Mouse (Mus musculus): ENCODE measurements around the gene Mettl14.

Mettl14 gene

DNA sequence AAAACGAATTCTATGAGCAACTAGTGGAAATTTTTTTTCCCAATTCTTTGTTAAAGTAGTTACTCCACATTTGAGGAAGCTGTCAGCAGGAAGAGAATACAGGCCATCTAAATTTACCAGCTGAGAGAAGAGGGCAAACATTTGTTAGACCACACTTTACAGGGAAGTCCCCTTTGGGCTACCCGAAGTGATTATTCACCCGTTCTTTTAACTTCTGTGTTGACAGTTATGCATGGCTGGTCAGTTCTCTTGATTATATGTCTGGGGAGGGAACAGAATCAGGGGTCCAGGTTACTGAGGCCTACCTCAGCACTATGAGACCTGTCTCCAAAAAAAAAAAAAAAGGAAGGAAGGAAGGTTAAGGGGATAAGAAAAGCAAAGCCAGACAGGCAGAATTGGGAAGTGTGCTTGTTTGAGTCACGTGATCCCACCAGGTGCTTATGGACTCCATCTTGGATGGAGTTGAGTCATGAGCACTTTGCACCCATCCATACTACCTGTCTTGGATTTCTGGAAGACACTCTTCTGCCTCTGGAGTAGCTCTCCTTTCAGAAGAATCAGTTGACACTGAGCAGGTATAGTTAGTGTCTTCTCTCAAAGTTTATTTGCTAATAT is 29.4 kb downstream of the Mettl14 start:
- DNase-seq (ENCODE audit: low spot score): no peak

DNA sequence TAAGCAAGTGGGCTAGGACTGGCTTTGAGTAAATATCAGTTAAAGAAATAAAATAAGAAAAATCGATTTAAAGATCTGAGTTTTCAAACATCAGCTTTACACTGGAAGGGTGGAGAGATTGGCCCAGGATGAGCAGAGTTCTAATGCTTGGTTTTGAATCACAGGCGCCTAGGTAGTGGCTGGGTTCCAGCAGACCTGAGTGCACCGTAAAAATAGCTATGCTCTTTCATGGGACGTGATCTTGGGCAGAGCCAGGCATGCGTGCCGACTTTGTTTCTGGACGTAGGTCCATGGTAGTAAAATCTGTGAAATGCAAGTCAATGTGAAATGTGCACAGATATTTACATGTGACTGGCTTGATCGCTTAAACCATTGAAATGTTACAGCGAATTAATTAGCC is 31.5 kb downstream of the Mettl14 start:
- DNase-seq (ENCODE audit: low spot score): no peak

DNA sequence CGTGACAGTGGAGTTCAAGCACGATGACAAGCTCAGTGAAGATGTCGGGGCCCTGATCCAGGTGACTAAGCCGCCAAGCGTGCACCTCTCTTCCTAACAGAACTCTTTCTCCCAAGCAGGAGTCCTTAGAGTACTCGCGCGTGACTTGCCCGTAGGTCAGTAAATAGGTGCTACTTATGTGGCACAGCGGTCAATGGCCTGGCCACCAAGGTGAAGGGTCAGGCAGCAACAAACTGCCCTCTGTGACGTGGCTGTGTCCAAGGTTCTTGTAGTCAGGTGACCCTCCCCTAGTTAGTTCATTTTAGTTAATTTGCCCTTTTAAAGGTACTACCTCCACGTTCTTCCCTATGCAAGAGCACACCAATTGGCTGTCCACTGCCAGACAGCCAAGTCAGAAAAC is 32.2 kb downstream of the Mettl14 start:
- DNase-seq (ENCODE audit: low spot score): no peak

DNA sequence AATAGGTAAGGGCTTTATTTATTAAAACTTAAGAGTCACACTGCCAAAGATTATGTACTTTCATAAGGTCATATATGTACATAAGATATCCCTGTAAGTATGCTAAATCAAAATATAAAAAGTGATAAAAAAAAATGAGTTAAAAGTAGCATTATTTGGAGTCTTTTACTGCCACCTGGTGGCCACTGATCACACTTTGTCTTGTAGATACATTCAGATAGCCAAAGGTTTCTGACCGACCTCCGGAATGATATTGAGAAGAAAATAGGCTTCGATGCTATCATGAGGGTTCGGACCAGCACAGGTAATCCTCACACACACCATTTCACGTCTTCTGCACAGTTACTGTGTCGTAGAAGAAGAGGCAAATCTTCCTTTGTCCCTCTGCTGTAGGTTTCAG is 32.7 kb downstream of the Mettl14 start:
- peak; percentile 13 for DNase-seq (ENCODE audit: low spot score)

DNA sequence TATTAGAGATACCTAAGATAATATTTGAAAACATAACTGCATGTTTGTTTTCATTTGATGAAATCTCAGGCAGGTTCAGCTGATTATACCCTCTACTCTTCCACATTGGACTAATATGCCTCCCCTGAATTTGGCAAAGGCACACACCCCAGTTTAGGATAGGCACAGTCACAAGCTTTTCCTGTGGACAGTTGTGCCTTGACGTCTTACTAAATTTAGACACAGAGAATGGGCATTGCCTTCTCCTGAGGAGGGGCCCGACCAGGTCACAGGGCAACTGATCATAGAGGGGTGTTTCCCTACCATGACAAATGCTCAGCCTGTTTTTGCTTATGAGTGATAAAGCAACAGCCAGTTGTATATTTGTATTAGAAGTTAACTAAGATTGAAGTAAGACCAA is 34.4 kb downstream of the Mettl14 start:
- no peak for DNase-seq (ENCODE audit: low spot score)

DNA sequence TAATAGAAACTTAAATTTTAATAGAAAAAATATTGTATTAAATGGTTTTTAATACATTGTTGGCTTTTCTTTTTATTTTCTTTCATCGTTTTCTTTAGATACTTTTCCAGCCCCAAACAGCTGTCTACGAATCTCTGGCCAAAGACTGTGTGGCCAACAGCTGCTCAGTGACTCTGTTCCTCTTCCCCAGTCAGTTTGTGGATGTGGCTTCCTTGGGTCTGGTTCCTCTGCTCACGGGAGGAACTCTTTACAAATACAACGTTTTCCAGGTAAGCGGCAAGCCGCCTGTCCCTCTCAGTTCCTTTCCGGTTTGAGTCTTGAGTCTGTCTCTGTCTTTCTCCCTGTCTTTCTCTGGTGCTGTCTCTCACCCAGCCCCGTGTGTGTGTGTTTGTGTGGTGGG is 35.3 kb downstream of the Mettl14 start:
- no peak for DNase-seq (ENCODE audit: low spot score)

DNA sequence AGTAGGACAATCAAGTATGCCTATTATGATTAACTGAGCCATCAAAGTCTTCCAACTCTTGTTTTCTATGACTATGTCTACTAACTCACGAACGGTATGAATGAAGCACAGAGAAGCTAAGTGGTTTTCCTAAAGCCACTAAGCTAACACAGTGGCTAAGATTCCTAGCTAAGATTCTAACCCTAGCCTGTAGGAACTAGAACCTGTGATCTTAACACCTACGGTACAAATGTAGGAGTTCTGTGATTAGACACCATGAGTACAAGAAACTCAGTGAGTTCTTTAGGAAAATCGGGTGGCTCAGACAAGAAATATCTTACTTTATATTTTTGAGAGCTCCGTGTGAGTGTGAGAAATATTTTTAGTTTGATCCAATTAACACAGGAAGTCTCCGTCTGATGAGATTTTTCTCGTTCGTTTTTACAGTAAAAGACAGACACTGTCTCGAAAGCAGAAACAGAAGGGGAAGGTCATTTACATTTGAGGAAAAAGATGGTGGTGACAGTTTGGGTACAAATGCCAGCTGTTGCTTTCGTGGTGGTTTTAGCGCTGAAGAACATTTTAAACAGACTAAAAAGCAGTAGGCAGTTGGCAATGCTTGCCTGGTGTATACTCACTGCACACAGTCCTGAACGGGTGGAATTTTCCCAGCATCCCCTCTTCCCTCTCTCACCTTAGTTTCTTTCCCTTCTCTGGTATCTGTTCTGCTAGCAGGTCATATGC is 37.7 kb downstream of the Mettl14 start:
- DNase-seq (ENCODE audit: low spot score): no peak

DNA sequence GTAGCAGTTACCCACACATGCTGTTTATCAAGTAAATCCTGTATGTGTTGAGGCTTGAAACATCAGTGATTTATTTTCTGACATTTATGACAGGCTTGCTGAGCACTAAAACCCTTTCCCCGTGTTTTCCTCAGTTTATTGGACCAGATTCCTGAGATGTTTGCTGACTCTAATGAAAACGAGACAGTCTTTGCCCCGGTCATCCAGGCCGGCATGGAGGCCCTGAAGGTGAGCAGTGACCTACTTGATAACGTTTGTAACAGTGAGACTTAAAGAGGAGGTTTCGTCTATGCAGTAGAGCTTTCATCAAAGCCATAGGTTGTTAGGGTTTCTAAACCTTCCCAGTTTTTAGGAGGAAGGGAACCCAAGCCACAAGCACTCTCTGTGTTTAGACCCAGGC is 42.2 kb downstream of the Mettl14 start:
- no peak for DNase-seq (ENCODE audit: low spot score)

DNA sequence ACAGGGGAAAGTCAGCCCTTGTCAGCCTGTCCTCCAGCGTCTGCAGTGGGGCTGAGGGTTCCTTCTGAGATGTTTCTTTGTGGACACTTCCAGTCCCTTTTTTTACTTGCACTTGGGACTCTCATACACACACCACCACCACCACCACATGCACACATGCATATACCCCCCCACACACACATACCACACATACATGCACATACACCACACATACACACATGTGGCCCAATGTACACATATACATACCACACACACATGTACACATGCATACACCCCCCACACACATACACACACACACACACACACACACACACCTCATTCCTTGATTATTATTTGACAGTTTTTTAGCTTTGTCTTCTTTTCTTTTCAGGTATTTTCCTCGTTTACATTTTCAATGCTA is 44.9 kb downstream of the Mettl14 start:
- DNase-seq (ENCODE audit: low spot score): no peak

DNA sequence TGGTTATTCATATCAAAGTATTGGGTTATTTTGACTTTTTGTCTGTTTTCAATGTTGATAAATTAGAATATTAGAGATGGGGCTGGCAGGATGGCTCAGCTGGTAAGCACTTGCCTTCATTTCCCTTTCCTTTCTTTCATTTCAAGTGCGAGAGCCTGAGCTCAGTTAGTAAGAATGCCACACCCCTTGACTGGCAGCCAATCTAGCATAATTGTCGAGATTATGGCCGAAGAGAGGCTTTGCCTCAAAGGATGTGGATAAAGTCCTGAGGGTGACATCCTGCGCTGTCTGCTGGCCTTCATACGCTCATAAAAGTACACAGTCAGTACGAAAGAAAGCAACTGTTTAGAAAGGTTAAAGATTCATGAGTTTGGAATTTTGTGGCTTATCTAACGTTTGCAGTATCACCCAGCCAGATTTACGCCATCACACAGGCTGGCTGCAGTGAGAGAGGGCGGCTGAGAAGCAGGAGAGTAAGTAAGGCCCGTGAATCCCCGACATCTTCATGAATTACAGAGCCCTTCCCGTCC is 47.2 kb downstream of the Mettl14 start:
- no peak for DNase-seq (ENCODE audit: low spot score)

DNA sequence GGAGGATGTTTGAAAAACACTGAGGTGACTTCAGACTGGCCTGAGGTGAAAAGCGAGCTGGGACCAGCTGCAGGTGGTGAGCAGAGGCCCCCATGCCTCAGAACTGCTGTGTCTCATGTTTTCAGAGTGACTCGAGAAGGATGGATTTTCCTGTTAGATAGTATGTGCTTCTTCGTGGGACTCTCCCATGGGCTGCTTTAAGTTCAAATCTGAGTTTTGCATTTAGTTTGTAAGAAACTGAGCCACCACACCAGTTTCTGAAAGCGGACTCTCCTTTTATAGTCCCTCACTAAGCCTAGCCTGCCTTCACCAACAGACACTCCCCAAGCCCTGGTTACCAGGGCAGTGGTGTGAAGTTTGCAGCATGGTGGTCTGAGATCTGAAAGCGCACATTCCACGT is 48.1 kb downstream of the Mettl14 start:
- no peak for DNase-seq (ENCODE audit: low spot score)

DNA sequence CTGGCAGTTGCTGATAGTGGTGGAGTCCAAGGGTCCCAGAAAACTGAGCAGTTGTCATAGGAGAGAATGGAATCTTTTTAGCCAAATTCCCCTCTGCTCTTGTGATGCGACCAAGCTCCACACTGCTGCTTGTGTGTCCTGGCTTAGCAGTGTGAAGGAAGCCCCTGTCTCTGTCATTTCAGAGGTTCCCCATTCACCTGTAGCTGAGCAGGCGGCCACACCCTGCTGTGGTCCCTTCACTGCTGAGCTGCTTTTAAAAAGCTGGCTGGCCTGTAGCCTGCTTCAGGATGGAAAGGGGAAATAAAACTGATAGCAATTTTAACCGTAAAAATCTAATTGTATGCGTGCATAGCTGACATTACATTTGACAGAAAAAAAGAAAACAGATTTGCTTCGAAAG is 49.0 kb downstream of the Mettl14 start:
- DNase-seq (ENCODE audit: low spot score): no peak

DNA sequence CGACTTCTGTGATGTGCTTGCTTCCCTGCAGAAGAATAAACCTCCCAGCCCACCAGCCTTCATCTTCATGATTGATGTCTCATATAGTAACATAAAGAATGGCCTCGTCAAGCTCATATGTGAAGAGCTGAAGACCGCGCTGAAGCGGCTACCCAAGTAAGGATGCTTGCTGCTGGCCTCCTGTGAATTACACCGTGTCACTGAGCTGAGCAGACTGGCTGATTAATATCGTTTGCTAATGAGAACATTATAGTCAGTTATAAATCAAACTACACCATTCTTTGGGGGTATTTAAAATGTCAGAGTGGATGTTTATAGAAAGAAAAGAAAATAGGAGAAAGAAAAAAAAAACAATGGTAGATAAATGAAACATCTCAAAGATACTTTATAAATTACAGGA is 49.5 kb downstream of the Mettl14 start:
- no peak for DNase-seq (ENCODE audit: low spot score)

DNA sequence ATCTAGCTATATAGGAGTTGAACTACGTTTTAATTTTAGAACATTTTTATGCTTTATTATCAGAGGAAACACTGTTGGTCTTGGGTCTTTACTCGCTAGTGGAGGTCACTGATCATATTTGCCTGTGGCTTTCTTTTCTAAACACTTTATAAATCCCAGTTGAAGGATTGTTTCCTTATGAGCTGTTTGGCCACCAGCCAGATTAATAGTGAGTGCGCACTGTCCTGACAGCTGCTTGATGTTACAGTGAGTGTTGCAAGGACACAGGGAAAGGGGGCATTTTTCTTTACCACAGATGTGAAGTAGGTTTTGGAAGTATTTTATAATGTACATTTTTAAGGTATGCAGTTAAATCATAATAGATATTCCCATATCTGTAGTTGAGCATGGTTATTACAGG is 50.4 kb downstream of the Mettl14 start:
- DNase-seq (ENCODE audit: low spot score): no peak

DNA sequence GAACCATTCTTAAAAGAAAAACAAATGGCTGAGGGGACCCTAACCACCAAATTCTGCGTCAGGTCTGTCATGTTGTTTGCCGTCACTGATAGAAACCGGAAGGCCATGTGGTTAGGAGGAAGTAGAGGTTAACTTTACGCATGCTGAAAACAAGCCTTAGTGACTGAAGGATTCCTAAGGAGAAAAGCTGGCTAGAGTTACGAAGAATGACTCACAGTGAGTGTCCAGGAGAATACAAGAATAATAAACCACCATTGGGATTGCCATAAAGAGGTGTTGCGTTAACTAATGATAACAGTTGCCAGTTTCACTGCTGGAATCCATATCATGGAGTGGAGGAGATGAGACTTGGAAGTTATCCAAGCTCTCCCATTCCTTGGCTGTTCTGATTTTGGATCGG is 51.0 kb downstream of the Mettl14 start:
- peak; percentile 42 for DNase-seq (ENCODE audit: low spot score)

DNA sequence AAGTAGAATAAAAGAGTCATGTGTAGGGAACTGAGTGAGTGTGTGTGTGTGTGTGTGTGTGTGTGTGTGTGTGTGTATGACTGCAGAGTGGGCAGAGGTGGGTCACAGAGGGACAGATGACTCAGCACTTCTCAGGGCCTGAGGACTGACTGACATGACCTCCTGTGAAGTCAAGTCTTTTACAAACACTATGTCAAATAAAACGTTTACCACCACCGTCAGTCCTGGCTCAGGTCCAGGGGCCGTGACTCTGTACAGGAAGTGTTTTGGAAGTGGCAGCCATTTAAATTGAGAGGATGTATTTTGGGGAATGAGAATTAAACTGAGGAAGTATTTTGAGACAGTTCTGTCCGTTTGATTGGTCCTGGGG is 52.9 kb downstream of the Mettl14 start:
- DNase-seq (ENCODE audit: low spot score): no peak

DNA sequence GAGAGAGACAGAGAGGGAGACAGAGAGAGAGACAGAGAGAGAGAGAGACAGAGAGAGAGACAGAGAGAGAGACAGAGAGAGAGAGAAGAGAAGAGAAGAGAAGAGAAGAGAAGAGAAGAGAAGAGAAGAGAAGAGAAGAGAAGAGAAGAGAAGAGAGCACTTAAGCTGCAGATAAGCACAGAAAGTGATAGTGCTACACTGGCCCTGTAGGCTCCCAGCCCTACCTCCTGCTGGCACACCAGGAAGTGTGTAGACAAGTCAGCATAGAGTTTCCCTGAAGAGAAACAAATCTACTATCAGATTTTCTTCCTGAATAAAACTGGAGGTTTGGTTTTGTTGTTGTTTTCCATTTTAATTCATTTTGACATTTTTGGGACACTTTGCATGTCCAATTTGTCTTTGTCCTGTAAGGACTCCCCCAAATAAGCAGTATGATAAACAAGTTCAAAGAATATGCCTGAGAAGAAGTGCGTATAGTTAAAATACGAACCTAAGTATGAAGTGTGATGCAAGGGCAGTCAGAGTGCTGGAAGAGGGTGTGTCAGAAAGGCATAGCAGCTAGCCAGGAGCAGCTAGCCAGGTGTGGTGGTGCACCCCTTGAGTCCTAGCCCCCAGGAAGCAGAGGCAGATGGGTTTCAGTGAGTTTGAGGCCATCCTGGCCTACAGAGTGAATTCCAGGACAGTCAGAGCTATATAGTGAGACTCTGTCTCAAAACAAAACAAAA is 53.4 kb downstream of the Mettl14 start:
- no peak for DNase-seq (ENCODE audit: low spot score)

DNA sequence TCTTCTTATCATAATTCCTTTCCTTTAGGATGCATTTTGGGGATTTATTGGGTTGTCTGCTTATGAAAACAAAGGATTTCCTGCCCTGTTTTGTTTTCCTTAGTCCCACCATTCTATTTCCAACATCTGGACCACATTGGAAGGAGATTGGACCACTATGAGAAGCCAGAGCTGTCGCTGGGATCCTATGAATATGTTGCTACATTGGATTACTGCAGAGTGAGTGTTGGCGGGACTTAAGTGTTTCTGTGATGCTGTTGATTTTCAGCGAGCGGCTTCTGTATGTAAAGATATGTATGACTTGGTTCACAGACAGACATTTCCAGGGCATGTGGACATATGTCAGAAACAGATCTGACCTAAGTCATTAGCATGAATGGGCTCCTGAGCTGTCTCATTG is 55.7 kb downstream of the Mettl14 start:
- DNase-seq (ENCODE audit: low spot score): no peak

DNA sequence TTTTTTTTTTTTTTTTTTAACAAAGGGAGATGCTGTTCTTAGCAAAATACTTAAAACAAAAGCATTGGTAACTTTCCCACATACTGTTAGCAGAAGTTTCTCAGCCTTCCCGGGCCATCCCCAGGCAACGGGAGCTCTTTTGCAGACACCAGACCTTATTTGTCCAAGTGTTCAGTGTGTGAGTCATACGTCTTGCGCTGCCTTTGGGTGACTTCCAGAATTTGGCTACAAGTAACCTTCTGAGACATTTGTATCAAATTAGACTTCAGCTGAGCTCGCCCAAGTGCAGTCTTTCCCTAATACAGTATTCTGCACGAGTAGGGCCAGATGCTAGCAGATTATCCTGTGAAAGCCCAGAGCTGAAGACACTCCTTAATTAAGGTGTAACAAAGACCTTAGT is 56.7 kb downstream of the Mettl14 start:
- DNase-seq (ENCODE audit: low spot score): no peak

DNA sequence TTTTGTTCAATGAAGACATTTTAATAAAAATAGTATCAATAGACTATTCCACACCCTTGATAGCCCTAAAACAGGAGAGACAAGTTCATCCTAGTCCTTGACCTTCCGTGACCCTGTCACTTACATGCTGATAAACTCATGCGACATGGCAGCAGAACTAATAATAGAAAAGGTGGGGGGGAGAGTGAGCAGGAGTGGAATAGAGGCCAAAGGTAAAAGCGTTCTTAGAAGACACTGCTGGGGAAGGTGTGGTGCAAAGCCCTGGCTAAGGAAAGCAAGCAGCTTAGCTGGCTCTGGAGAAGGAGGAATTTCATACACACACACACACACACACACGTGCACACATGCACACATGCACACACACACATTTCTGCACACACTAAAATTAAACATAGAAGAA is 61.6 kb downstream of the Mettl14 start:
- no peak for DNase-seq (ENCODE audit: low spot score)

DNA sequence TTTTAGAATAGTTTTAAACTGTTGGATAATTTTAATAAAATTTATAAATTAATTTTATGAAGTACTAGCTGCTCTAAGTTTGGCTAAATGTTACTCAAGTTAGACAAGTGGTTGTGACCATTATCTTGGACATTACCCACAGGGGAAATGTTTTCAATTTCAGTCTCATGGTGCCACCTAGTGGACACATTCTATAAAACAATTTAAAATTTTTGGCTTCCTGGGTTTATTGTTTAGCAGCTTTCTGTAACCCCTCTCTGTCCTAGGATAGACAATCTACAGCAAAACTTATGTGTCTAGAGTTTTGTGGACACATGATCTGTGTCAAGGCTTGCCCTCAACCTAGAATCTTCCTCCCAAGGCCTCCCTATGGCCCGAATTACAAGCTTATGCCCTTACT is 63.8 kb downstream of the Mettl14 start:
- DNase-seq (ENCODE audit: low spot score): peak; percentile 16

DNA sequence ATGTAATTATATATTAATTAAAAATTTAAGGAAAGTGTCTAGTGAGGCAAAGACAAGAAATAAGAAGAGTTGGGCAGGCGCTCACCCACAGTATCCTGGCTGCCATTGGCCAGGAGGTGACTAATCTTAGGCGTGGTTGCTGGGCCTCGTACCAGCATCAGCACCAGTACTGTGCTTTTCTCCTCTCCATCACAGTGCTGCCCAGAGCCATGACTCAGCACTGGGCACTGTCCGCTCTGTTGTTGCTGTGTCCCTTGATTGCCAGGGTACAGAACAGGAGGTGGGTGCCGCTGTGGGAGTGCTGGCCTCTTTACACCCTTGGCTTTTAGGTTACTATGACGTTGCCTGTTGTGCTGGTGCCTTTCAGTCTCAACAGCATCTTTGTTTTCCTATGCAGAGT is 64.3 kb downstream of the Mettl14 start:
- DNase-seq (ENCODE audit: low spot score): no peak

DNA sequence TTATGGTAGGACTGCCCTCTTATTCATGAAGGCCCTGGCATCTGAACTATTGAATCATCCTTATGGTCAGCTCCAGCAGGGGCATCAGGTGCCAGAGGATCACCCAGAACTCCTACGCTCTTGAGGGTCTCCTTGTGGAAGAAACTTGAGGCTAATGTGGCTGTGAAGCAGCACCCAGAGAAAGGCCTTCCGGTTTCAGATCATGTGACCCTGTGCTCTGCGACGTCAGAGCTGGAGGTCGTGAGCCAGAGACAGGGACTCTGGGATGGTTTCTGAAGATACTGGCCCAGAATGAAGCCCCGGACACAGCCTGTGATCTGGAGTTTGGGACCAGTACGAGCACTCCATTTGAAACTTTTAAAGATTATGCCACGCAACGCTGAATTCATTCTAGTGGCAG is 65.6 kb downstream of the Mettl14 start:
- no peak for DNase-seq (ENCODE audit: low spot score)

Measured in T-cell, adult 2 months (primary cell).